Mouse (Mus musculus): ENCODE measurements at regions not wholly inside any gene's neighbourhood (a gene's known extent, or its start where the extent isn't known, plus 50 kb on each side); places are given as distances from the start of the nearest gene placed in this dataset.

GRCm38 (mm10) chr10:84088799-84089778 lies 351.3 kb downstream of the Nuak1 start:
- peak in 1 of 2 experiments; percentile 11 for DNase-seq

GRCm38 (mm10) chr10:84093919-84094318 lies 346.5 kb downstream of the Nuak1 start:
- DNase-seq: no peak

GRCm38 (mm10) chr10:84097196-84097595 lies 343.2 kb downstream of the Nuak1 start:
- no peak for DNase-seq

- peak in 1 of 2 experiments; percentile 22 for DNase-seq
Observed at GRCm38 (mm10) chr10:84103985-84104384, 336.4 kb downstream of the Nuak1 start.

- no peak for DNase-seq
Observed at GRCm38 (mm10) chr10:84104556-84104955, 335.8 kb downstream of the Nuak1 start.

GRCm38 (mm10) chr10:84109680-84110371 lies 330.6 kb downstream of the Nuak1 start:
- DNase-seq: no peak

GRCm38 (mm10) chr10:84110372-84110985 lies 329.9 kb downstream of the Nuak1 start:
- no peak for DNase-seq

GRCm38 (mm10) chr10:84111502-84111901 lies 328.9 kb downstream of the Nuak1 start:
- no peak for DNase-seq

GRCm38 (mm10) chr10:84111909-84112308 lies 328.5 kb downstream of the Nuak1 start:
- DNase-seq: no peak

GRCm38 (mm10) chr10:84119952-84120550 lies 320.3 kb downstream of the Nuak1 start:
- DNase-seq: no peak

- no peak for DNase-seq
Observed at GRCm38 (mm10) chr10:84137019-84137658, 303.3 kb downstream of the Nuak1 start.

- no peak for DNase-seq
Observed at GRCm38 (mm10) chr10:84142741-84143454, 297.5 kb downstream of the Nuak1 start.

- DNase-seq: no peak
Observed at GRCm38 (mm10) chr10:84143674-84144343, 296.6 kb downstream of the Nuak1 start.

GRCm38 (mm10) chr10:84144344-84144687 lies 296.1 kb downstream of the Nuak1 start:
- no peak for DNase-seq

GRCm38 (mm10) chr10:84147305-84147984 lies 293.0 kb downstream of the Nuak1 start:
- no peak for DNase-seq

- no peak for DNase-seq
Observed at GRCm38 (mm10) chr10:84163752-84164151, 276.6 kb downstream of the Nuak1 start.

- DNase-seq: no peak
Observed at GRCm38 (mm10) chr10:84165832-84166567, 274.4 kb downstream of the Nuak1 start.

GRCm38 (mm10) chr10:84166568-84166905 lies 273.9 kb downstream of the Nuak1 start:
- peak; percentile 15 to 38 for DNase-seq

GRCm38 (mm10) chr10:84172828-84173321 lies 267.5 kb downstream of the Nuak1 start:
- no peak for DNase-seq

- DNase-seq: no peak
Observed at GRCm38 (mm10) chr10:84183239-84183638, 257.2 kb downstream of the Nuak1 start.
